ENCODE assay signal across 11 mouse cellular contexts in genomic region chr10:24191977-24192376, GRCm38 (mm10). TPM values are rescaled to one million over a fixed set of nuclear protein-coding genes. Genes with fewer than 3 reads are reported as not detected.
DNase-seq lines count a peak whose midpoint lies in the region; ATAC-seq and TF ChIP-seq lines count a peak whose summit lies in the region.
"Had no signal": no experiment of that assay in that cellular context is flagged by ENCODE, and none has a peak within 500 bp of the region (broad histone marks: within the 10 kb centered on the region; RNA-seq: fewer than 3 reads in every experiment).

No protein-coding gene starts in this region.

- H3K4me1 ChIP-seq in heart, adult 2 months (ENCODE audit: control insufficient read depth, insufficient read depth, low read length): no peaks in the 10 kb centered on the region
- H3K4me1 ChIP-seq in lung, embryonic 14.5 days (ENCODE audit: insufficient read depth): no peaks in the 10 kb centered on the region
- H3K4me1 ChIP-seq in hindbrain, embryonic 16.5 days (ENCODE audit: control insufficient read depth, insufficient read depth, low read depth, low read length): no peaks in the 10 kb centered on the region

- no peak overlapping the region for H3K4me2 ChIP-seq in lung, embryonic 14.5 days
- H3K4me2 ChIP-seq in hindbrain, embryonic 16.5 days (ENCODE audit: low read length): no peak overlapping the region

- no peaks in the 10 kb centered on the region for H3K79me2 ChIP-seq in heart, adult 2 months (replicated peaks; ENCODE audit: control insufficient read depth, insufficient read depth, low read length)

- 50% methylated on average over 1 of the region's 1 CpGs for WGBS in heart, adult 2 months
- WGBS in lung, embryonic 14.5 days: 55% methylated on average over 1 of the region's 1 CpGs
- WGBS in hindbrain, embryonic 16.5 days: 61% methylated on average over 1 of the region's 1 CpGs

- H3K9ac ChIP-seq in heart, adult 2 months (ENCODE audit: low read depth, low read length): no peak overlapping the region
- no peak overlapping the region for H3K9ac ChIP-seq in lung, embryonic 14.5 days
- no peak overlapping the region for H3K9ac ChIP-seq in hindbrain, embryonic 16.5 days (ENCODE audit: low read depth, low read length)

- POLR2A ChIA-PET in Patski (lab: Charles Lee): no interaction called here

- no peak for TF ChIP-seq POLR2A in heart, adult 2 months (IDR thresholded peaks at IDR 0.05; ENCODE audit: insufficient read depth, low read depth, low read length)

- H3K4me3 ChIP-seq in heart, adult 2 months: no peak overlapping the region
- H3K4me3 ChIP-seq in lung, embryonic 14.5 days (ENCODE audit: low read depth, low read length): no peak overlapping the region
- no peak overlapping the region for H3K4me3 ChIP-seq in hindbrain, embryonic 16.5 days (ENCODE audit: low read length)

- no peak for DNase-seq in heart, adult 2 months
- no peak for DNase-seq in heart, postnatal 36 days
- DNase-seq in lung, embryonic 14.5 days: peak; percentile 67
- no peak for DNase-seq in lung, adult 18-20 months
- no peak for DNase-seq in Patski (ENCODE audit: low read depth, low spot score)
- no peak for DNase-seq in B cell, adult 2 months
- no peak for DNase-seq in thymus, postnatal 14 days
- DNase-seq: lung, postnatal 36 days; thymus, postnatal 36 days had no signal

- CTCF ChIA-PET in Patski (lab: Charles Lee): interaction anchor here (1.3 kb wide), 1 partner anchor 17 kb away, joined by 3 read pairs; no protein-coding TSS in a partner anchor

- TF ChIP-seq CTCF in heart, adult 2 months (IDR thresholded peaks at IDR 0.05): peak; percentile 52
- TF ChIP-seq CTCF in lung, embryonic 14.5 days (IDR thresholded peaks at IDR 0.05; ENCODE audit: low read depth): peak; percentile 62
- TF ChIP-seq CTCF in Patski (IDR thresholded peaks at IDR 0.05): peak; percentile 33

- in situ Hi-C loops in Patski (cut with MboI; ENCODE audit: low pct_unique_long_range_greater_than_20kb): no loop called here

- ATAC-seq in lung, embryonic 14.5 days (ENCODE audit: insufficient read depth): no peak
- no peak for ATAC-seq in Patski
- ATAC-seq in hindbrain, embryonic 16.5 days: peak; percentile 88
- ATAC-seq: inflammation-experienced regulatory T-cells, adult 6 months had no signal

- intact Hi-C loops in heart, adult 2 months (cut with DNase I): loop anchor here (2.0 kb wide), 1 partner anchor 107 kb away; no protein-coding TSS in a partner anchor
- intact Hi-C loops in heart, postnatal 36 days (cut with DNase I): loop anchor here (1.0 kb wide), 1 partner anchor 106 kb away; no protein-coding TSS in a partner anchor

- TF ChIP-seq EP300 in heart, adult 2 months (IDR thresholded peaks at IDR 0.05; ENCODE audit: insufficient read depth, low read depth, low read length): no peak

- H3K27me3 ChIP-seq in heart, adult 2 months (ENCODE audit: control insufficient read depth, insufficient read depth, low read length): no peaks in the 10 kb centered on the region
- H3K27me3 ChIP-seq in lung, embryonic 14.5 days (ENCODE audit: insufficient read depth, low read length): no peaks in the 10 kb centered on the region
- H3K27me3 ChIP-seq in Patski: no peaks in the 10 kb centered on the region
- no peaks in the 10 kb centered on the region for H3K27me3 ChIP-seq in hindbrain, embryonic 16.5 days (replicated peaks; ENCODE audit: control insufficient read depth, insufficient read depth, low read length)

- H3K9me3 ChIP-seq in lung, embryonic 14.5 days (ENCODE audit: low read depth, low read length): no peaks in the 10 kb centered on the region
- H3K9me3 ChIP-seq in hindbrain, embryonic 16.5 days (ENCODE audit: control insufficient read depth, low read length): peaks cover 3% of the 10 kb centered on the region; the same call in 1 of the 2 replicates

- peaks cover 3% of the 10 kb centered on the region; the same call in 1 of the 2 replicates for H3K36me3 ChIP-seq in heart, adult 2 months (ENCODE audit: control insufficient read depth, insufficient read depth, low read length)
- H3K36me3 ChIP-seq in lung, embryonic 14.5 days (ENCODE audit: insufficient read depth): peaks cover 8% of the 10 kb centered on the region; the same call in 1 of the 2 replicates
- peaks cover under 1% of the 10 kb centered on the region; the same call in 1 of the 2 replicates for H3K36me3 ChIP-seq in hindbrain, embryonic 16.5 days (ENCODE audit: control insufficient read depth, insufficient read depth, low read length)

- H3K27ac ChIP-seq in heart, adult 2 months: no peak overlapping the region
- no peak overlapping the region for H3K27ac ChIP-seq in lung, embryonic 14.5 days (ENCODE audit: low read depth)
- H3K27ac ChIP-seq in hindbrain, embryonic 16.5 days (ENCODE audit: low read depth, low read length): no peak overlapping the region

RNA-seq across cellular contexts. Expression of gene Moxd1, which starts 31.3 kb away (rescaled TPM):
- under 1 TPM; 0.32 to 0.50 TPM for total RNA-seq in heart, adult 2 months (2021)
- 0.53 and 1.3 TPM in 2 replicates for polyA plus RNA-seq in heart, adult 2 months (2012; rRNA removed)
- under 1 TPM; 0.11 to 0.30 TPM for total RNA-seq in heart, postnatal 36 days (2021)
- polyA plus RNA-seq in lung, embryonic 14.5 days (2014; fragmentation: Nextera tagmentation; extraction: Ambion mirVana): 4.9 and 5.1 TPM in 2 replicates
- not detected for polyA plus RNA-seq in Patski (2021)
- polyA plus RNA-seq in hindbrain, embryonic 16.5 days (2015; fragmentation: Nextera tagmentation; extraction: Ambion mirVana): 9.7 and 10.2 TPM in 2 replicates
- polyA plus RNA-seq: inflammation-experienced regulatory T-cells, adult 6 months had no signal

RNA-seq across cellular contexts. Expression of gene Stx7, which starts 42.9 kb away (rescaled TPM):
- total RNA-seq in heart, adult 2 months (2021): 10 to 100 TPM; 45.9 to 56.5 TPM
- 40.9 and 48.2 TPM in 2 replicates for polyA plus RNA-seq in heart, adult 2 months (2012; rRNA removed)
- total RNA-seq in heart, postnatal 36 days (2021): 10 to 100 TPM; 41.6 to 46.6 TPM
- polyA plus RNA-seq in lung, embryonic 14.5 days (2014; fragmentation: Nextera tagmentation; extraction: Ambion mirVana): 76.1 and 77.8 TPM in 2 replicates
- 145 TPM for polyA plus RNA-seq in Patski (2021)
- 336 and 358 TPM in 2 replicates for polyA plus RNA-seq in hindbrain, embryonic 16.5 days (2015; fragmentation: Nextera tagmentation; extraction: Ambion mirVana)
